Mouse (Mus musculus): ENCODE data around the gene Bcan.

Gene Bcan

GRCm38 (mm10) chr3:87972203-87972664, 27.8 kb downstream of the Bcan start:
- no peak for DNase-seq (ENCODE audit: low spot score in 2 of 2)

GRCm38 (mm10) chr3:87971489-87972202, 28.4 kb downstream of the Bcan start:
- DNase-seq (ENCODE audit: low spot score in 2 of 2): no peak

DNA sequence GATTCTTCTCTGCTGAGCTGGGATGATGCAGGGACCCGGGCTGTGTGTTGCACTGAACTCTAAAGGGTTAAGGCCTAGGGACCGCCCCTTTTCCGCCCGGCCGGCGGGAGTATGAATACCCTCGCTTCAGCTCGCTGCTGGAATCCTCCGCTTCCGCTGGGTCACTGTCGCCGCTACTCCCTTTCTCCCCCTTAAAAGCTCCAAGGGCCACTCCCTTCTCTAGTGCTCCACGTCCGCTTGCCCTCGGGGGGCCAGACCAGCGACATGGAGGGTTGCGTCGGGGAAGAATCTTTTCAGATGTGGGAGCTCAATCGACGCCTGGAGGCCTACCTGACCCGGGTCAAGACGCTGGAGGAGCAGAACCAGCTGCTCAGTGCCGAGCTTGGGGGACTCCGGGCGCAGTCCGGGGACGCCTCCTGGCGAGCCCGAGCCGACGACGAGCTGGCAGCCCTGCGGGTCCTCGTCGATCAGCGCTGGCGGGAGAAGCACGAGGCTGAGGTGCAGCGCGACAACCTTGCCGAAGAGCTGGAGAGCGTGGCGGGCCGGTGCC, 29.0 kb downstream of the Bcan start, which contains the start of gene Nes:
Nes (plus strand) TSS at position 140 of the 550 bp plus-strand sequence.
- DNase-seq (ENCODE audit: low spot score in 2 of 2): no peak

GRCm38 (mm10) chr3:87970184-87970938, 29.7 kb downstream of the Bcan start:
- DNase-seq (ENCODE audit: low spot score in 2 of 2): no peak

GRCm38 (mm10) chr3:87960586-87961191, 39.3 kb downstream of the Bcan start:
- DNase-seq (ENCODE audit: low spot score in 2 of 2): peak; percentile 48 to 56

DNA sequence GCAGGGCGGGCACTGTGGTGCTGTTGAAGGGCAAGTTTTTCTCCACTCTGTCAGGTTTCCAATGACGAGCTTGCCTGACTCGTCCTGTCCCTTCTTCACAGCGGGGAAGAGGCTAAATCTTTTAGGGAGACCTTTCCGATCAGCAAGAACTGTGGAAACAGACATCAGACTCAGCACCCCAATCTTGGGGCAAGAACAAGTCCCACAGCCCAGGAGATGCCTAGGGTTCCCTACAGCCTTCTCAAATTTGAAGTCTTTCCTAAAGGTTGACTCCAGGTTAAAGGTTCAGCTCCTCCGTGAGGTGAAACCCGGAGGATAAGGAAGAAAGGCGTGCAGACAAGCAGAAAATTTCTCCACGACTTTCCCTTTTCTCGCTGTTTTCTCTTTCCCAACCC, 39.8 kb downstream of the Bcan start:
- DNase-seq (ENCODE audit: low spot score in 2 of 2): no peak

DNA sequence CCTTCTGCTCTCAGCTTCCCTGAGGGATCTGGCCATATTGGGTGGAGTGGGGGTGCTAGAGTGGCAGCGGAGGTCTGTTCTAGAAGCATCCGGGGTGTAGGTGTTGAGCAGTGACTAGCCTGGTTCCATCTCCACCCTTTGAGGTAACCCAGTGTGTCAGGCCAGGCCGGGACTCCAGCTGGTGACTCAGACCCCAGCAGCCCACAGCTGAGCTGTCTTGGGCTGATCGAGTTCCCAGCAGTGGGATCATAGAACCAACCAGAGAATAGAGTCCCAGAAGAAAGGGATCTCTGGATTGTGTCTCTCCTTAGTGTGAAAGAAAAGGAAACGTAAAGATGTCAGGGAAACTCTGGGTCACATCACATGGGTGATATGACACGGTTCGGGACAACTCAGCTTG, 40.7 kb downstream of the Bcan start:
- DNase-seq (ENCODE audit: low spot score in 2 of 2): no peak

DNA sequence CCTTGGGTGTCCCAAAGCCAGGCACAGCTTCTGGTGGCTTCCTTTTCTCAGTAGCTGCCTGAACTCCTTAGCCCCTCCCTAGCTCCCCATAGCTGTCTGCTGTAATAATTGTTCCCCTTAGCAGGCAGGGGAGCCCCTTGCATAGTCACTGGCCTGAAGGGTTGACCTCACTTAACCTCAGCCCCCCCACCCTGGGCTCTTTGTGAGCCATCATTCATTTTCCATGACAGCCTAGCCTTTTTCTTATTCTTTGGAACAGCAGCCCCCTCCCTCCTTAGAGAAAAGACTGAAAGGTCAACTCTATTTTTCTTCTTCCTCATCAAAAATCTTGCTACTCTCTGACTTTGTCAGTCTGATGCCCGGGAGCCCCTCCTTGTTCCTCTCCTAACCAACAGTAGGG, 41.1 kb downstream of the Bcan start:
- no peak for DNase-seq (ENCODE audit: low spot score in 2 of 2)

GRCm38 (mm10) chr3:87958476-87958875, 41.6 kb downstream of the Bcan start:
- DNase-seq (ENCODE audit: low spot score in 2 of 2): no peak

- DNase-seq (ENCODE audit: low spot score in 2 of 2): no peak
These were observed 42.0 kb downstream of the Bcan start for GRCm38 (mm10) chr3:87958056-87958455.

DNA sequence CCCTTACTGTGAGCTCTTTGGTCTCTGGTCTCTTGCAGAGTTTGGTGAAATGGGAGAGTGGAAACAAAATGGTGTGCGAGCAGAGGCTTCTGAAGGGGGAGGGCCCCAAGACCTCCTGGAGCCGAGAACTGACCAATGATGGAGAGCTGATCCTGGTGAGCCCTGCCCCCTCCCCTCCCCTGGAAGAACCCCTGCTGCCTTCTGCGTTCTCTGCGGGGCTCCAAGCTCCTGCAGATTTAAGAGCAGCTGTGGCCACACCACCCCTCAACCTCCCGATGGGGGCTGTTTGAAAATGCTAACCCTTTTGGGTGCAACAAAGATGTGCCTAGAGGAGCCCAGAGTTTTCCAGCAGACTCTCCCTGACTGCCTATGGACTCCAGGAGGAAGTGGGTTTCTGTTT, 47.6 kb downstream of the Bcan start:
- no peak for DNase-seq (ENCODE audit: low spot score in 2 of 2)

DNA sequence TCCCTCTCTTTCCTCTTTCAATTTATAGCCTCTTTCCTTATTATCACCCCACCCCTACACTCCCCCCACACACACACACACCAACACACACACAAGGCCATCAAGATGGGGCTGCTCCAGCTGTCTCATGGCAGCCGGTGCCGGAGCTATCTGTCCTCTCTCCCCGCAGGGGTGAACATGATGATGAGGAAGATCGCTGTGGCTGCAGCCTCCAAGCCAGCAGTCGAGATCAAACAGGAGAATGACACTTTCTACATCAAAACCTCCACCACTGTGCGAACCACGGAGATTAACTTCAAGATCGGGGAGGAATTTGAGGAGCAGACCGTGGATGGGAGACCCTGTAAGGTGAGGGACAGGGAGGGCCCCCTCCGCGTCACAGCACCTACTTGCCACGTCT, 48.1 kb downstream of the Bcan start:
- no peak for DNase-seq (ENCODE audit: low spot score in 2 of 2)

DNA sequence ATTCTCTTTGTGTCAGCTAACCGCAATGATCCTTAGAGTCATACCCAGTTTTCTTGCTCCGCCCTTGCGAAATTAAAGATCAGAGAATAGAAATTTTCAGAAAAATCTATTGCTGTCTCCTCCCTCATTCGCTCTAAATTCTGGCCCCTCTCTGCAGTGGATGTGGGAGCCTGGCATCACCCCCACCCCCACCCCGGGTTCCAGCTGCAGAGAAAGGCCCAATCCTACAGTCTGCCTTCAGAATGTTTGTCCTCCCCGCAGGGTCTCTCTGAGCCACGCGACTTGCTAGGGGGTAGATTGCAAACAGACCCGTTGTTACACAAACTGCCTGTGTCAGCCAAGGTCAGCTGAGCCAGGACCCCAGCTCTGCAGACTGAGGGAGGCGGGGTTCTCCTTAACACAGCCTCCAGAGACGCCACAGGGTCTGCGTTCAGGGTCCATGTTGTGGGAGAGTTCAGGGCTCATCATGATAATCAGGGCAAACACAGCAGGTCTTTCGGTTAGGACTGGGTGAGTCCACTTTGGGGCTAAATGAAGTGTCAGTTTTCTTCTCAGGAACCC, 50.0 kb downstream of the Bcan start:
- DNase-seq (ENCODE audit: low spot score in 2 of 2): no peak

DNA sequence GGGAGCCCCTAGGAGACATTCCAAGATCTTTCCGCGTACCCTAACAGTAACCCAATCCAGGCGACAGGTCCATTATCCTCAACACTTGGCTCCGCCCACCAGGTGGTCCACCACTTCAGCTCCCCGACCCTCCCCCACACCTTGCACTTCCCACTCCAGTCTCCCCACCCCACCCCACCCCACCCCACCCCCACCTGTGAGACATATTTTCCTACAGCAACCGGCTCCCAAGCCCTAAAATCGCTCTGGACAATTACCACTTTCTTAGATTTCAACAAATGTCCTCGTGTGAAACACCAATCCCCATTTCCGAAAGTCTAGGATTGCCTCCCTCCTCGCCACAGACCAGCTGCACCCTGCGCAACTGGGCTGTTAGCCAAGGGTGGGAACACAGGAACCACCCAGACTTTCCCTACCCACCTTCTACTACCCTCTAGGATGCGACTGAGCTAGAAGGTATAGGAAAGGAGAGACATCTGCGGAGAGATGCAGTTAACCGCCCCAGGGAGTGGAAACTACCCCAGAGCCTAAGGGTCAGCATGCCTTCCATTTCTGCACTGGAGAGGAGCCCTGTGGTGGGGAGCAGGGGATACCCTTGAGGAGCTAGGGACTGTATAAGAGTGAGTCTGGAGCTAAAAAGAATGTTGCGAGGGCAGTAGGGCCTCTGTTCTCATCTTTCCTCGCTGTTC, 50.6 kb downstream of the Bcan start:
- no peak for DNase-seq (ENCODE audit: low spot score in 2 of 2)

DNA sequence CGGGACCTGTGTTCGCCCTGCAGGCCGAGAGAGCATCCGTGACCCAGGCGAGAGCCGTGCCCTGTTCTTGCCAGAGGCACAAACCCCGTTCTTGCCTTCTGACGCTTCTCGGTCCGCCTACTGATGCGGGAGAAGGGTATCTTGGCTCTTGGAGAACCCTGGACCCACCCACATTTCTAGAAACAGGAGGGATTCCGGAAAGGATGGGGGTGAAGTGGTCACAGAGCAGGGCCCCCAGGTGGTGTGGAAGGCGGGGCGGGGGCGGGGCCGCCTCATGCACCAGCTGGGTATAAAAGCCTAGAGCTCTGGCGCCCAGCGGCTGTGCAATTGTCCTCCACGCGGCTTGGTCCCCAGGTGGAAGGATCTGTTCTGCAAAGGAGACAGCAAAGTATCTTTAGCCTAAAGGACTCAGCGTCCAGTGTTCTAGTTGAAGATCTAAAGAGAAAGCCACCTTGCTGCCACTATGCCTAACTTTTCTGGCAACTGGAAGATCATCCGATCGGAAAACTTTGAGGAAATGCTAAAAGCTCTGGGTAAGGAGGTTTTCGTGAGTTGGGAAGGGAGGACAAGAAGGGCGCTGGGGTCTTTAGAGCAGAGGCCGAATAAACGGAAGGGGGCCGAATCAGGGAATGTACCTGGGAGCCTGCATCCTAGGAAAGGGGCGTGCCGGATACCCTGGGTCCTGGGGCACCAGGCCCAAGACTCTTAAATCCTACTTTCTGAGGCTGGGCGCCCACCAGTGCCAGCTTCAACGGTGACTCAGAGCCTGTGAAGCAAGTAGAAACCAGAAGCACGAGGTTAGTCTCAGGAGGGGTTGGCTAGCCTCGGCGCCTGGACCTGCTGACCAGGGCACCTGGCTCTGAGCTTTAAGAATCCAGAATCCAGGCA, 51.4 kb downstream of the Bcan start, which contains the start of gene Crabp2:
Crabp2 (plus strand) TSS at position 289 of the 888 bp plus-strand sequence.
- no peak for DNase-seq (ENCODE audit: low spot score in 2 of 2)

DNA sequence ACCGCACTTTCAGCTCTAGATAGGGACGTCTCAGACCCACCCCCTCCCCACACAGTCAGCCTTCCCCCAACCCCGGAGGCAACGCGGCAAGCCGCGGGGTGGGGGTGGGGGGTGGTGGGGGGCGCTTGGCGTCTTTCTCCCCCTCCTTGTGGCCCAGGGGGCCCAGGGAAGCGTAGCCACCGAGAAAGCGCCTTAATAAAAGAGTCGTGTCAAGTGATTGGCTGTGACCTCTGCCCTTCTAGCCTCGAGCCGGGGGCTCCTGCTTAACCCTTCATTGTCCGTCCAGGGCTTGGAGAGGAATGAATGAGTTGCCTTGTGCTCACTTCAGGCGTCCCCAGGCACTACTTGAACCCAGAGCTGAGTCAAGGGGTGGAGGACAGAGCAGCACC, 52.2 kb downstream of the Bcan start:
- no peak for DNase-seq (ENCODE audit: low spot score in 2 of 2)

GRCm38 (mm10) chr3:87947056-87947810, 52.8 kb downstream of the Bcan start:
- DNase-seq (ENCODE audit: low spot score in 2 of 2): no peak

DNA sequence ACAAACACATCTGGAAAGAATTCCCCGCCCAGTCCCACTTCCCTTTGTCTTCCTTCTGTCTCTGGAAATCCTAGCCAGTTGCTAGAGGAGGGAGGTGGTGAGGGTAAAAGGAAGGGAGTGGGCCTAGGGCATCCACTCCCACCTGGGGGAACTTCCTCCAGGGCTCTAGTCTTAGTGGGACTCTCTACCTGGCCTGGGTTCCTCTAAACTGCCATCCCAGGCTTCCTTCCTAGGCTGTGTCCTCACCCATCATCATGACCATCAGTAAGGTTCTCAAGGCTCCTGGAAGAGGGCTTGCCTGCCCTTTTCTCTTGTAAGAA, 53.5 kb downstream of the Bcan start:
- DNase-seq (ENCODE audit: low spot score in 2 of 2): no peak

DNA sequence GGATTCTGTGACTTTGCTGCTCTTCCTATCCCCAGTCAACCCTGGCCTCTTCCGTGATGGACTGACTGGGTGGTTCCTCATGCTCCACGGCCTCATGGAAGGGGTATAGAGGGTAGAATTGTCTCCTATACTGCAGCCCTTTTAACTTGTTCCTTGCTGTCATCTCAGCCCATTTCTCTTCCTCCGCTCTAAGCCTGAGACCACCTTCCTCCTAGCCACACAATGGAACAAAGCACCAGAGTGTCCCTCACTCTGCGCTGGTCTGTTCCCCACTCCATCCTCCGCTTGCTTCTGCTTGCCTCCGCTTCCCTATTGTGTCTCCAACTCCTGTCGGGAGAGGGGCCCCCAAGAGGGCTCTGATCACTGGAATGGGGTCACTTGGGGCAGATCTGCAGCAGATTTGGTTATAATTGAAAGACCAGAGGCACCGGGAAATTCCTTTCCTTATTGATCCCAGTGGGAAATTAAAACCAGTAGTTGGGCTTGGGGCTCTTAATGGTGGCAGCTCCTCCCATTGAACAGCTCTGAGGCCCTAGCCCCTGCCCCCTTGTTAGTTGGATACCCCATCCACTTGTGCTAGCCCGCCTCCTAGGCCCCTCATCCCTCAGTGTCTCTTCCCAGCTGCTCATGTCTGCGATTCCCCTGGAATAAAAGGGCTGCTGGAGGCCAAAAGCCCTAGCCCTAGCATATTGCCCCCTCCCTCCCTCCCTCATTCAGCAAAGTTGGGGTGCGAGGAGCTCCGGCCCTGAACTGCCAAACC, 54.1 kb downstream of the Bcan start:
- no peak for DNase-seq (ENCODE audit: low spot score in 2 of 2)
